ENCODE assay signal across 24 mouse cellular contexts in genomic region chr7:102540596-102540995, GRCm38 (mm10). TPM values are rescaled to one million over a fixed set of nuclear protein-coding genes. Genes with fewer than 3 reads are reported as not detected.
"Had no signal": no experiment of that assay in that cellular context is flagged by ENCODE, and none has a peak within 500 bp of the region (broad histone marks: within the 10 kb centered on the region; RNA-seq: fewer than 3 reads in every experiment).

TSS of gene Olfr548-ps1 (plus strand) at chr7:102540896.

- H3K4me1 ChIP-seq: neural tube, embryonic 13.5 days; stomach, embryonic 15.5 days had no signal

- H3K36me3 ChIP-seq: neural tube, embryonic 13.5 days; stomach, embryonic 15.5 days had no signal

- H3K9me3 ChIP-seq: neural tube, embryonic 13.5 days; stomach, embryonic 15.5 days had no signal

- H3K9ac ChIP-seq: neural tube, embryonic 13.5 days; stomach, embryonic 15.5 days had no signal

- H3K27ac ChIP-seq: neural tube, embryonic 13.5 days; stomach, embryonic 15.5 days; stomach, postnatal 0 days had no signal

- DNase-seq: retina, postnatal 1 day; right cerebral cortex, adult 18-20 months; right cerebral cortex, postnatal 14 days; right cerebral cortex, postnatal 25 days; right cerebral cortex, postnatal 4 days; spleen, adult 18-20 months; thymus, adult 18-20 months; thymus, adult 2 months; thymus, postnatal 14 days; thymus, postnatal 25 days; thymus, postnatal 36 days; thymus, postnatal 4 days had no signal

- H3K4me2 ChIP-seq: neural tube, embryonic 13.5 days; stomach, embryonic 15.5 days had no signal

- H3K4me3 ChIP-seq: neural tube, embryonic 13.5 days; stomach, embryonic 15.5 days had no signal

- H3K27me3 ChIP-seq: neural tube, embryonic 13.5 days; stomach, embryonic 15.5 days had no signal

RNA-seq across cellular contexts. Expression of gene Olfr548-ps1, which starts in this region (rescaled TPM):
- total RNA-seq: neutrophil, adult 5-6 weeks had no signal
- polyA plus RNA-seq: neural tube, embryonic 13.5 days; neural tube, embryonic 14.5 days; small intestine, adult 2 months; spleen, adult 2 months; stomach, embryonic 14.5 days; stomach, embryonic 15.5 days; stomach, embryonic 16.5 days; stomach, postnatal 0 days; testis, adult 2 months; thymus, adult 2 months; thymus, postnatal 0 days; urinary bladder, adult 2 months had no signal
